Mouse (Mus musculus): ENCODE data around the gene Lhx3. TPM values are rescaled to one million over a fixed set of nuclear protein-coding genes. Genes with fewer than 3 reads are reported as not detected.
A peak's percentile ranks its signal among the peaks of the same experiment; 100 is the strongest.

Lhx3 gene
- polyA plus RNA-seq, 1 experiment, result not detected

DNA sequence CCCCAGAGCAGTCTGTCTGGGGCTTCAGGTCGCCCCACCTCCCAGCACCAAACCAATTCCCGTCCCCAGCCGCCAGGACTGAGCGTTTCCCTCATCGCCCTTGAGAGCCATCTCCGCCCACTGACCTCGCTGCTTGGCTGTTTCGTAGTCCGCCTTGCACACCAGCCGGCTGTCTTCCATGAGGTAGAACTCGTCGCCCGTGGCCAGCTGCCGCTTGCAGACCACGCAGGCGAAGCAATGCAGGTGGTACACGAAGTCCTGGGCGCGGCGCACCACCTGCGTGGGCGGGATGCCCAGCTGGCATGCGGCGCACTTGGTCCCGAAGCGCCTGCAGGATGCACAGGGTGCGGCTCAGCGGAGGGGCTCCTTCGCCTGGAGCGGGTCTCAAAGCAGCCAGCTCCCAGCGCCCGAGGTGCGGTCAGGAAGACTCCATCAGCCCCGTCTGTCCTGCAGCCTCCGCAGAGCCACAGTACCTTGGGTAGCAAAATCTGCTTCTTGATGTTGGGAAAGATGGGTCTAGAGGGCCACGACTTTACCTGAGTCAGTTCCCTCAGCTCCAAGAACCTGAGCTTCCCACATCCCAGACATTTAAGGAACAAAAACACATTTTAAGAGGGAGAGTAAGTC lies 5.1 kb downstream of the Lhx3 start:
- Histone ChIP-seq H3K36me3 (ENCODE audit: control insufficient read depth, insufficient read depth, low read length) (no peaks in the 10 kb centered on the region), H3K4me1 (ENCODE audit: control insufficient read depth, insufficient read depth, low read length) (no peaks in the 10 kb centered on the region), H3K27me3 (replicated peaks; ENCODE audit: control insufficient read depth, insufficient read depth, low read length) (peaks cover 1% of the 10 kb centered on the region; the same call in 1 of the 2 replicates), H3K27ac (ENCODE audit: insufficient read depth, low read depth, low read length) (no peak overlapping the region), H3K4me3 (ENCODE audit: insufficient read depth, low read depth, low read length) (no peak overlapping the region)
- no peak for TF ChIP-seq POLR2A (IDR thresholded peaks at IDR 0.05; ENCODE audit: low read depth, low read length)
- TF ChIP-seq CTCF (conservative IDR thresholded peaks at IDR 0.05; ENCODE audit: insufficient read depth, insufficient read length, low read depth, low read length), result no peak
- no peak for DNase-seq
- 2% methylated on average over 36 of the region's 36 CpGs for WGBS

GRCm38 (mm10) chr2:26201926-26202848 lies 5.9 kb downstream of the Lhx3 start:
- Histone ChIP-seq H3K36me3 (ENCODE audit: control insufficient read depth, insufficient read depth, low read length) (no peaks in the 10 kb centered on the region), H3K27ac (ENCODE audit: insufficient read depth, low read depth, low read length) (no peak overlapping the region), H3K4me1 (ENCODE audit: control insufficient read depth, insufficient read depth, low read length) (no peaks in the 10 kb centered on the region), H3K27me3 (replicated peaks; ENCODE audit: control insufficient read depth, insufficient read depth, low read length) (peaks cover 1% of the 10 kb centered on the region; the same call in 1 of the 2 replicates), H3K4me3 (ENCODE audit: insufficient read depth, low read depth, low read length) (no peak overlapping the region)
- DNase-seq, result no peak
- TF ChIP-seq POLR2A (IDR thresholded peaks at IDR 0.05; ENCODE audit: low read depth, low read length), result no peak
- TF ChIP-seq CTCF (conservative IDR thresholded peaks at IDR 0.05; ENCODE audit: insufficient read depth, insufficient read length, low read depth, low read length), result no peak
- 1% methylated on average over 77 of the region's 77 CpGs for WGBS

DNA sequence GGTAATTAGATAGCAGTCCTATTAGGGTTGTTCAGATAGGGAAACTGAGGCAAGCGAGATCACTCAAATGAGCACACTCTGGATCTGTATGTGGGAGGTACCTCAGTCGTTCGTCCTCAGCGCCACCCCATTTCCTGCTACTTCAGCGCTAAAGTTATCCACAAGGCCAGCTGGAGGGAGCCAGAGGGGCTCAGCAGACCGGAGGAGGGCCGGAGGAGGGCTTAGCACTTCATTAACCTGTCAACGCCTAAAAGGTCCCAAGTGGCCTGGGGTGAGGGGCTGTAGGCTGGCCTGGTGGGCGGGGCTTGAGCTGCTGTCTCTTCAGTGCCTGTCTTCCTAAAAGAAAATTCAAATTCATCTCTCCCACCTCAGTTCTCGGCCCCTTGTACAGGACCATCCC lies 9.6 kb downstream of the Lhx3 start:
- no peak for TF ChIP-seq POLR2A (IDR thresholded peaks at IDR 0.05; ENCODE audit: low read depth, low read length)
- no peak for TF ChIP-seq CTCF (conservative IDR thresholded peaks at IDR 0.05; ENCODE audit: insufficient read depth, insufficient read length, low read depth, low read length)
- Histone ChIP-seq H3K36me3 (ENCODE audit: control insufficient read depth, insufficient read depth, low read length) (no peaks in the 10 kb centered on the region), H3K27me3 (replicated peaks; ENCODE audit: control insufficient read depth, insufficient read depth, low read length) (no peaks in the 10 kb centered on the region; the same call in 1 of the 2 replicates), H3K4me1 (ENCODE audit: control insufficient read depth, insufficient read depth, low read length) (no peaks in the 10 kb centered on the region), H3K27ac (ENCODE audit: insufficient read depth, low read depth, low read length) (no peak overlapping the region), H3K4me3 (ENCODE audit: insufficient read depth, low read depth, low read length) (no peak overlapping the region)
- WGBS, result 3% methylated on average over 10 of the region's 10 CpGs
- DNase-seq, result no peak

GRCm38 (mm10) chr2:26194552-26195339 lies 13.3 kb downstream of the Lhx3 start:
- no peaks in the 10 kb centered on the region for H3K36me3 ChIP-seq (ENCODE audit: control insufficient read depth, insufficient read depth, low read length)
- DNase-seq, result no peak
- H3K4me1 ChIP-seq (ENCODE audit: control insufficient read depth, insufficient read depth, low read length), result no peaks in the 10 kb centered on the region
- 54% methylated on average over 7 of the region's 7 CpGs for WGBS
- no peak for TF ChIP-seq CTCF (conservative IDR thresholded peaks at IDR 0.05; ENCODE audit: insufficient read depth, insufficient read length, low read depth, low read length)
- no peaks in the 10 kb centered on the region for H3K27me3 ChIP-seq (replicated peaks; ENCODE audit: control insufficient read depth, insufficient read depth, low read length)
- H3K27ac ChIP-seq (ENCODE audit: insufficient read depth, low read depth, low read length), result no peak overlapping the region
- no peak overlapping the region for H3K4me3 ChIP-seq (ENCODE audit: insufficient read depth, low read depth, low read length)

GRCm38 (mm10) chr2:26188517-26188916 lies 19.6 kb downstream of the Lhx3 start:
- 62% methylated on average over 5 of the region's 5 CpGs for WGBS
- peak; percentile 18 for DNase-seq

GRCm38 (mm10) chr2:26184352-26184751 lies 23.7 kb downstream of the Lhx3 start:
- 65% methylated on average over 3 of the region's 3 CpGs for WGBS
- DNase-seq, result no peak
- H3K27me3 ChIP-seq (replicated peaks; ENCODE audit: control insufficient read depth, insufficient read depth, low read length), result no peaks in the 10 kb centered on the region
- no peak overlapping the region for H3K27ac ChIP-seq (ENCODE audit: insufficient read depth, low read depth, low read length)
- no peak overlapping the region for H3K4me3 ChIP-seq (ENCODE audit: insufficient read depth, low read depth, low read length)
- no peak for TF ChIP-seq POLR2A (IDR thresholded peaks at IDR 0.05; ENCODE audit: low read depth, low read length)
- no peaks in the 10 kb centered on the region for H3K36me3 ChIP-seq (ENCODE audit: control insufficient read depth, insufficient read depth, low read length)
- H3K4me1 ChIP-seq (ENCODE audit: control insufficient read depth, insufficient read depth, low read length), result no peaks in the 10 kb centered on the region

More at GRCm38 (mm10) chr2:26188517-26188916, 19.6 kb downstream of the Lhx3 start:
- TF ChIP-seq POLR2A (IDR thresholded peaks at IDR 0.05; ENCODE audit: low read depth, low read length) (no peak), CTCF (conservative IDR thresholded peaks at IDR 0.05; ENCODE audit: insufficient read depth, insufficient read length, low read depth, low read length) (no peak)
- Histone ChIP-seq H3K4me3 (ENCODE audit: insufficient read depth, low read depth, low read length) (no peak overlapping the region), H3K4me1 (ENCODE audit: control insufficient read depth, insufficient read depth, low read length) (no peaks in the 10 kb centered on the region), H3K36me3 (ENCODE audit: control insufficient read depth, insufficient read depth, low read length) (no peaks in the 10 kb centered on the region), H3K27ac (ENCODE audit: insufficient read depth, low read depth, low read length) (no peak overlapping the region), H3K27me3 (replicated peaks; ENCODE audit: control insufficient read depth, insufficient read depth, low read length) (no peaks in the 10 kb centered on the region)

Measured in kidney, adult 2 months (tissue).